Mouse (Mus musculus) thymus, adult 2 months (tissue): ENCODE results near the gene Phykpl.

Experiments
- CTCF ChIP-seq: fragments of 200-500 bp; IDR thresholded peaks from 2 replicates; pipeline ENCODE4 v1.5.1; 2012; ENCODE audit warnings: mild to moderate bottlenecking, control low read depth, low read length, moderate library complexity, borderline replicate concordance; ENCODE audit not compliant: control insufficient read depth, poor library complexity, insufficient read depth; ENCODE audit errors: extremely low read depth
- POLR2A ChIP-seq: fragments of 200-500 bp; IDR thresholded peaks from 2 replicates; pipeline ENCODE4 v1.6.1; 2012; ENCODE audit warnings: mild to moderate bottlenecking, low read length, control low read depth, moderate library complexity; ENCODE audit not compliant: control insufficient read depth, poor library complexity, insufficient read depth; ENCODE audit errors: extremely low read depth

GRCm38 (mm10) chr11:51545811-51546210 is 38.7 kb upstream of the Phykpl start:
- TF ChIP-seq CTCF: no peak
- TF ChIP-seq POLR2A: no peak
